Mouse (Mus musculus) erythroblast, embryonic 14.5 days (primary cell): ENCODE results near the gene Por. TPM values are rescaled to one million over a fixed set of nuclear protein-coding genes. Genes with fewer than 3 reads are reported as not detected.

Experiments
- H3K27me3 ChIP-seq: 2 replicates; pipeline ENCODE4 v1.6.1; 2012; ENCODE audit warnings: inconsistent platforms; ENCODE audit not compliant: control insufficient read depth
- H3K36me3 ChIP-seq: 2 replicates; pipeline ENCODE4 v1.6.1; 2012; ENCODE audit warnings: mild to moderate bottlenecking, inconsistent platforms; ENCODE audit not compliant: control insufficient read depth
- H3K4me1 ChIP-seq: 2 replicates; pipeline ENCODE4 v1.6.1; 2012; ENCODE audit warnings: inconsistent platforms; ENCODE audit not compliant: control insufficient read depth
- H3K4me3 ChIP-seq: replicated peaks from 2 replicates; pipeline ENCODE3; 2012; ENCODE audit warnings: moderate library complexity, mild to moderate bottlenecking, inconsistent platforms
- H3K9me3 ChIP-seq: 2 replicates; pipeline ENCODE4 v1.6.1; 2012; ENCODE audit warnings: low read length, inconsistent platforms, mixed read lengths; ENCODE audit not compliant: control insufficient read depth
- GATA1 ChIP-seq: IDR thresholded peaks from 2 replicates; pipeline ENCODE4 v1.6.1; 2012; ENCODE audit warnings: low read length, inconsistent platforms, mixed read lengths
- TAL1 ChIP-seq: IDR thresholded peaks from 3 replicates; pipeline ENCODE4 v1.6.1; 2012; ENCODE audit warnings: low read length, inconsistent platforms, mixed read lengths
- polyA plus RNA-seq: library from polyadenylated mRNA; stranded (reverse); fragments of >175 nt; gene quantifications from 2 replicates; pipeline ENCODE4 v1.2.3, GENCODE M21; 2012

Por gene
- polyA plus RNA-seq = 2.5 and 2.6 TPM in 2 replicates

DNA sequence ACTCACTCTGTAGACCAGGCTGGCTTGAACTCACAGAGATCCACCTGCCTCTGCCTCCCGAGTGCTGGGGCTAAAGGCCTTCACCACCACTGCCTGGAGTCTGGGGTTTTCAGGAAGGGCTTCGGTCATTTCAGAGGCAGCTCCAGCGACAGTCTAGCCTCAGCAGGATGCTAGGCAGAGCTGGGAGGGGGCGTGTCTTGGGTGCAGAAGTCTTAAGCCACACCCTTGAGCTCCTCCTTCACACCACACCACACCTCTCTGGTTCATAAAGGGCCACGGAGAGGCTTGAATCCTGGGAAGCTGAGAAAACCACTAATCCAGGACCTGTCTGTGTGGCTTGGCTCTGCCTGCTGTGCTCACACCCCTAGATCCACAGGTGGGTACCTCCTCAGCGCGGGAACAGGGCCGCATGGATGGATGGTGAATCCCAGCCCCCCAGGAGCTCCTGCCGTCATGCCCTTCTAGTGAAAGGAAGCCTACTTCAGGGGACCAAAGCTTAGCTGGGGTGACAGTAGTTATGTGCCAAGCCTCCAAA is at the start of gene Por:
Gene Por (plus strand): TSS at position 293 of the 535 bp plus-strand sequence.
- no peaks in the 10 kb centered on the region for H3K9me3 ChIP-seq
- H3K4me3 ChIP-seq = no peak within 1 kb of the TSS
- 0 out of 2 replicates have a peak, but pooled peaks cover under 1% of the 10 kb centered on the region for H3K27me3 ChIP-seq
- TF ChIP-seq GATA1 (no peak), TAL1 (no peak)
- peaks cover 5% of the 10 kb centered on the region for H3K4me1 ChIP-seq
- H3K36me3 ChIP-seq = no peaks in the 10 kb centered on the region

DNA sequence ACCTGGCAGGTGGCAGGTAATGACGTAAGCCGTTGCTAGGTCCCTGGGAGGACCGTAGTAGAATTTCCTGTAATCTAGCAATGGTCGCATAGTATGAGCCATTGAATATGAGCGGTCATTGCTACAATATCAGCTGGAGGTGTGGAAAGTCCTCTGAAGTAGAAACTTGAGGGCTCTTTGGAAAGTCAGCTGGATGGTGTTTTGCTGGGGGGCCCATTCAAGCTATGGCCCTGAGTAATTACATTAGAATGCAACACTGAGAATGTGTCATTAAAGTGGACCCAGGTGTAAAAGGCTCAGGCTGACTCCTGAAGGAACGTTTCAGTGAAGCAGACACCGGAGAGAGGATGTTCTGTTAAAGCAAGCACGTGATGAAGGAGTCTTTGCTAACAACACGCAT is 49.3 kb upstream of the Por start:
- Histone ChIP-seq H3K36me3 (no peaks in the 10 kb centered on the region), H3K27me3 (no peaks in the 10 kb centered on the region), H3K4me3 (no peak overlapping the region), H3K9me3 (no peaks in the 10 kb centered on the region), H3K4me1 (no peaks in the 10 kb centered on the region)
- TF ChIP-seq TAL1 (no peak), GATA1 (no peak)

DNA sequence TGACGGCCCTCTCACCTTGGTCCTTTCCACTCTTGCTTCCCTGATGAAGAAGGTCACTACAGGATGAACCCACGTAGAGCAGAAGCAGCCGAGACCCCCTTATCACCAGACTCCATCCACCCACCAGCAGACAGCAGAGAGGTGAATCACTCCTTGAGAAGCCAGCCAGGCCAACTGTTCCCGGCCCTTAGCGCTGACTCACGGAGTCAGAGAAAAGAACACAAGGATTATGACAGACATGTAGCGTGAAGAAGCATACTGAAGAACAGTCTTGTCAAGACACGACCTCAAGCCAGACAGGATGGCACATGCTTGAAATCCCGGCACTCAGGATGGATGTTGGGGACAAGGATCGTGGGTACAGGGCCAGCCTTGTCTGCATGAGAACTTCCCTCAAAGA is 48.1 kb upstream of the Por start:
- H3K36me3 ChIP-seq = no peaks in the 10 kb centered on the region
- H3K27me3 ChIP-seq = no peaks in the 10 kb centered on the region
- H3K4me1 ChIP-seq = no peaks in the 10 kb centered on the region
- H3K4me3 ChIP-seq = no peak overlapping the region
- TF ChIP-seq TAL1 (no peak), GATA1 (no peak)
- H3K9me3 ChIP-seq = no peaks in the 10 kb centered on the region

DNA sequence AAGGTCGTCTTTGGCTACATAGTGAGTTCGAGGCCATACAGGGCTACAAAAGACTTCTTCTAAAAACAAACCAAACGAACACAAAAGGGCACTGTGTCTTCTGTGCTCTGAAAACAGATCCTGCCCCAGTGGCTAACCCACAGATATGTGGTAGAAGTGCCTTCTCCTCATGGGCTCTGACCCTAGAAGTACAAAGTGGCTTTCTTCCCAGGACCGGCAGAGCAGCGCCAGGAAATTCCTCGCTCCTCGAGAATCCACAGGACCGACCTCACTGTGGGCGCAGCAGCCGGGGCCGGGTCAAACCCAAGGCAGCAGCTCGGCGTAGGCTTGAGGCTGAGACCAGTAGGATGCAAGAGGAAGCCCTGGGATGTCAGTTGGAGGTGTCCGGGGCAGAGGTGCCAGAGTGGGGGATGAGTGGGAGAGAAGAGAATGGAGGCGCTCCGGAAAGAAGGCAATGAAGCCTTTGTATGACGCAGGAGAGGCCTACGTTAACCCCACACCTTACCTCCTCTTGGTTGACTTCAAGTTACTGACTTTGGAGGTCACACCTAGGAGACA is 46.7 kb upstream of the Por start:
- Histone ChIP-seq H3K9me3 (no peaks in the 10 kb centered on the region), H3K27me3 (no peaks in the 10 kb centered on the region), H3K36me3 (no peaks in the 10 kb centered on the region), H3K4me3 (no peak overlapping the region), H3K4me1 (no peaks in the 10 kb centered on the region)
- TF ChIP-seq TAL1 (no peak), GATA1 (no peak)

DNA sequence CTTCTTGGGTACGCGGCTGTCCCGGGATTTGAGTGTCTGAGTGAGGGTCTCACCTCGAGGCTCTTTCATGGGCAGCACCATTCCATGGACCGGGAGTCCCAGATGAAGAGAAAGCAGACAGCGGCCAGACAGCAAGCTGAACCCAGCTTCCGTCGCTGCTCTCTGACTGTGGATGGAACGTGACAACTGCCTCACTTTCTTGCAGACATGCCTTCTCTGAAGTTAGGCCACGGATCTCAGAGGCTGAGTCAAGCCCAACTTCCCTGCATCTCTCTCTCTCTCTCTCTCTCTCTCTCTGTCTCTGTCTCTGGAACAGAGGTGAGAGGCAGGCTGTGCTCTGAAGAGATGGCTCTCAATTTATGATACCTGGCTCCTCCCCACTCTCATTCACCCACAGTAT is 40.9 kb upstream of the Por start:
- Histone ChIP-seq H3K4me3 (no peak overlapping the region), H3K9me3 (no peaks in the 10 kb centered on the region), H3K4me1 (peaks cover 24% of the 10 kb centered on the region), H3K27me3 (no peaks in the 10 kb centered on the region), H3K36me3 (no peaks in the 10 kb centered on the region)
- no peak for TF ChIP-seq GATA1
- TF ChIP-seq TAL1 = no peak

DNA sequence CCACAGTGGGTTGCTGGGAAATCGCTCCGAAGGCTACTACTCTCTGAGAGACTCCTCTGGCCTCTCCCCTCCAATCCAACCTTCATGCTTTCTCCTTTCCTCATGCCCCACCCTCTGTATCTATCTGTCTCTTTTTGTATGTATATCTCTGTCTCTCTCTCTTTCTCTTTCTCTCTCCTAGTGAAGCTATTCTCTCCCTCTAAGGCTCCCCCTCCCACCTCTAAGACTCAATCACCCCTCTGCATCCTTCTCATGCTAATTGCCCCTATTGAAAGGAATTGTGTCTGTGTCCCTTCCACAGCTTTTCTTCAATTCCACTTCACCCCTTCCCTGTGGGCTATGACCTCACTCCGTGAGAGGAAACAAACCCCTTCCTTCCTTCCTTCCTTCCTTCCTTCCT is 40.4 kb upstream of the Por start:
- TF ChIP-seq TAL1 = no peak
- no peak for TF ChIP-seq GATA1
- H3K4me1 ChIP-seq = peaks cover 26% of the 10 kb centered on the region
- H3K4me3 ChIP-seq = no peak overlapping the region
- H3K27me3 ChIP-seq = no peaks in the 10 kb centered on the region
- no peaks in the 10 kb centered on the region for H3K9me3 ChIP-seq
- no peaks in the 10 kb centered on the region for H3K36me3 ChIP-seq

DNA sequence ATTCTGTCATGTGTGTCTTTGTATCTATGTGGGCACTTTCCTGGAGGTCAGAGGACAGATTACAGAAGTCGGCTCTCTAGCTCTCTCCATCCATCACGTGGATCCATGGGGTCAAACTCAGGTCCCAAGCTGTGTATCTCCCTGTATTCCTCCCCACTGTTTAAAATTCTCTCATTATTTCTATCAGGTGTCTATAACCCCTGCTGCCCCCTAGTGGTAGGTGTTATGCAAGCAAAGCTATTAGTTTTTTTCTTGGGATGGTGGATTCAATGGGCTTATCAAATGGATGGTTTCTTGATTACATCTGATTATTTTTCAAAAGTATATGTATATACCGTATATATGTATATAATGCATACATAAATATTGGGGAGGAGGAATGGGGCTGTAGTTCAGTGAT is 39.2 kb upstream of the Por start:
- no peak overlapping the region for H3K4me3 ChIP-seq
- TF ChIP-seq GATA1 (no peak), TAL1 (no peak)
- H3K4me1 ChIP-seq = peaks cover 26% of the 10 kb centered on the region
- H3K36me3 ChIP-seq = no peaks in the 10 kb centered on the region; the same call in 1 of the 2 replicates
- H3K9me3 ChIP-seq = no peaks in the 10 kb centered on the region
- H3K27me3 ChIP-seq = no peaks in the 10 kb centered on the region

DNA sequence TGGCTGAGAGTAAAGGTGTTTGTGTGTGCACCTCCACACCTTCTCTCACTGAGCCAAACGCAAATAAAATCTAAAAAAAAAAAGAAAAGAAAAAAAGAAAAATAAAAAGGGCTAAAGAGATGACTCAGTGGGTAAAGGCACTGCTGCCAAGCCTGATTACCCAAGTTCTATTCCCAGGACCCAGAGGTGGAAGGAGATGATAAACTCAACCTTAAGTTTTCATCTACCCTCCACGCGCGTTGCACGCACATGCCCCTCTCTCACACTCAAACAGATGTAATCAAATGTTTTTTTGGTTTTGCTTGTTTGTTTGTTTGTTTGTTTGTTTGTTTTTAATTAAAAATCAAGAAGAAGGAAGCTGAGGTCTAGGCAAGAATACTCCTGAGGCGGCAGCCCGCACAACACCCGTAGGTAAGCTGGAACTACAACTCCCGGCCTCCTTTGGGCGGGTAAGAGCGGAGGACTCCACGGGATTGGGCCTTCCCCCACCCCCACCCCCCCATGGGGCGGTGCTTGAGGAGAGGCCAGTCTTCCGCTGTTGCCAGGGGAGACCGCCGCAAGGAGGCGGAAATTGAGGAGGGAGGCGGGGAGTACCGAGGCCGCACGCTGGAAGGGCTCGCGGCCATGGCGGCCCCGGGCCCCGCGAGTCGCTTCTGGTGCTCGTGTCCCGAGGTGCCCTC is 37.6 kb upstream of the Por start, which contains the start of gene Rhbdd2:
Gene Rhbdd2 (plus strand): TSS at position 502 of the 680 bp plus-strand sequence.
- H3K9me3 ChIP-seq = no peaks in the 10 kb centered on the region
- TF ChIP-seq TAL1 (no peak), GATA1 (no peak)
- peaks cover 26% of the 10 kb centered on the region for H3K4me1 ChIP-seq
- peaks cover 9% of the 10 kb centered on the region for H3K36me3 ChIP-seq
- H3K27me3 ChIP-seq = no peaks in the 10 kb centered on the region
- H3K4me3 ChIP-seq = peak within 1 kb of the TSS; percentile 81

DNA sequence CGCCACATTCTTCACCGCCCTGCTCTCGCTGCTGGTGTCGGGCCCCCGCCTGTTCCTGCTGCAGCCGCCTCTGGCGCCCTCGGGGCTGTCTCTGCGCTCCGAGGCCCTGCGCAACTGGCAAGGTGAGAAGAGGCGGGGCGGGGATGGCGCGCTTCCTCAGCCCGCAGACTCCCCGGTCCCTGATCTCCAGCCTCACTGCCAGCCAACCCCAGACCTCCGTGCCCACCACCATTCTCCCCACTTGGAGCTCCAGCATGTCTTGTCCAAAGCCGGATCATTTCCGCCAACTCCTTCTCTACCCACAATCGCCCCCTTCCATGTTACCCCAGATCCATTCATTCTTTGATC is 37.1 kb upstream of the Por start:
- Histone ChIP-seq H3K9me3 (no peaks in the 10 kb centered on the region), H3K4me1 (peaks cover 26% of the 10 kb centered on the region), H3K36me3 (peaks cover 9% of the 10 kb centered on the region), H3K27me3 (no peaks in the 10 kb centered on the region), H3K4me3 (peak overlapping the region; percentile 81)
- no peak for TF ChIP-seq GATA1
